Mouse (Mus musculus) liver, embryonic 16.5 days (tissue): ENCODE measurements around the gene Hmgb1. TPM values are rescaled to one million over a fixed set of nuclear protein-coding genes. Genes with fewer than 3 reads are reported as not detected.
A peak's percentile ranks its signal among the peaks of the same experiment; 100 is the strongest.

Experiments
- ATAC-seq: fragments of 200-750 bp; cut with Nextera tagmentation; 2 replicates; pipeline ENCODE4 v1.8.0; 2017; ENCODE audit warnings: low read depth, mild to moderate bottlenecking, moderate number of reproducible peaks, moderate library complexity
- H3K27ac ChIP-seq: fragments of 300-500 bp; sonication (generic); 2 replicates; pipeline ENCODE4 v1.5.1; 2014; ENCODE audit warnings: mild to moderate bottlenecking, low read length
- H3K27me3 ChIP-seq: fragments of 300-500 bp; sonication (generic); 2 replicates; pipeline ENCODE4 v1.6.1; 2014; ENCODE audit warnings: low read depth, low read length, mixed read lengths; ENCODE audit not compliant: control insufficient read depth, insufficient read depth
- H3K36me3 ChIP-seq: fragments of 300-500 bp; sonication (generic); 2 replicates; pipeline ENCODE4 v1.6.1; 2014; ENCODE audit warnings: mild to moderate bottlenecking; ENCODE audit not compliant: control insufficient read depth, insufficient read depth
- H3K4me1 ChIP-seq: fragments of 300-500 bp; sonication (generic); 2 replicates; pipeline ENCODE4 v1.6.1; 2014; ENCODE audit warnings: low read depth, low read length, mixed read lengths; ENCODE audit not compliant: control insufficient read depth
- H3K4me2 ChIP-seq: fragments of 300-500 bp; sonication (generic); 2 replicates; pipeline ENCODE4 v1.6.1; 2014; ENCODE audit warnings: low read depth, low read length, mixed read lengths
- H3K4me3 ChIP-seq: fragments of 300-500 bp; sonication (generic); 2 replicates; pipeline ENCODE4 v1.5.1; 2014; ENCODE audit warnings: low read depth, mild to moderate bottlenecking, low read length
- H3K9ac ChIP-seq: fragments of 300-500 bp; sonication (generic); 2 replicates; pipeline ENCODE4 v1.6.1; 2014; ENCODE audit warnings: low read depth, low read length
- H3K9me3 ChIP-seq: fragments of 300-500 bp; sonication (generic); replicated peaks from 2 replicates; pipeline ENCODE4 v1.6.1; 2016; ENCODE audit warnings: low read length; ENCODE audit not compliant: control insufficient read depth
- WGBS: fragments of 180-500 bp; shearing (Covaris S2); extraction: QIAGEN DNeasy Blood & Tissue Kit; methylation state at CpG from one replicate; pipeline ENCODE4 v1.1.7; 2014; ENCODE audit not compliant: insufficient replicate concordance; 5-methylcytosine and 5-hydroxymethylcytosine counted together
- polyA plus RNA-seq: library from polyadenylated mRNA; unstranded; fragments of >200 nt; fragmentation: Nextera tagmentation; extraction: Ambion mirVana; gene quantifications from 2 replicates; pipeline ENCODE4 v1.2.1, GENCODE M21; 2015

The Hmgb1 gene
- polyA plus RNA-seq, 1 experiment from 2014 or later = 379 TPM

GRCm38 (mm10) chr5:149005083-149005482, 179.2 kb downstream of the Hmgb1 start:
- Histone ChIP-seq H3K4me2 (no peak overlapping the region), H3K9me3 (no peaks in the 10 kb centered on the region), H3K9ac (no peak overlapping the region), H3K4me1 (peaks cover 14% of the 10 kb centered on the region), H3K36me3 (no peaks in the 10 kb centered on the region), H3K4me3 (no peak overlapping the region), H3K27me3 (no peaks in the 10 kb centered on the region), H3K27ac (no peak overlapping the region)
- WGBS = 35% methylated on average over 9 of the region's 9 CpGs
- ATAC-seq = no peak

- 61% methylated on average over 2 of the region's 2 CpGs for WGBS
- Histone ChIP-seq H3K27ac (peak overlapping the region; percentile 71; the same call in 1 of the 2 replicates), H3K9me3 (no peaks in the 10 kb centered on the region), H3K36me3 (no peaks in the 10 kb centered on the region), H3K9ac (no peak overlapping the region), H3K4me3 (no peak overlapping the region), H3K27me3 (no peaks in the 10 kb centered on the region), H3K4me1 (peaks cover 14% of the 10 kb centered on the region), H3K4me2 (no peak overlapping the region)
- no peak for ATAC-seq
These were observed 181.2 kb downstream of the Hmgb1 start for GRCm38 (mm10) chr5:149003137-149003536.

- H3K9me3 ChIP-seq = no peaks in the 10 kb centered on the region
- peak overlapping the region; percentile 71 for H3K27ac ChIP-seq
- H3K4me2 ChIP-seq = no peak overlapping the region
- H3K9ac ChIP-seq = no peak overlapping the region
- no peak for ATAC-seq
- H3K4me3 ChIP-seq = no peak overlapping the region
- no peaks in the 10 kb centered on the region for H3K27me3 ChIP-seq
- peaks cover 14% of the 10 kb centered on the region for H3K4me1 ChIP-seq
- whole genome bisulfite sequencing = 63% methylated on average over 6 of the region's 6 CpGs
- H3K36me3 ChIP-seq = no peaks in the 10 kb centered on the region
These were observed 181.5 kb downstream of the Hmgb1 start for GRCm38 (mm10) chr5:149002803-149003115.

GRCm38 (mm10) chr5:149002034-149002802, 182.1 kb downstream of the Hmgb1 start:
- no peaks in the 10 kb centered on the region for H3K9me3 ChIP-seq
- H3K36me3 ChIP-seq = no peaks in the 10 kb centered on the region
- no peak overlapping the region for H3K9ac ChIP-seq
- H3K27me3 ChIP-seq = no peaks in the 10 kb centered on the region
- H3K4me1 ChIP-seq = peaks cover 14% of the 10 kb centered on the region
- no peak overlapping the region for H3K4me3 ChIP-seq
- 64% methylated on average over 20 of the region's 20 CpGs for WGBS
- ATAC-seq = peak; percentile 50
- peak overlapping the region; percentile 71 for H3K27ac ChIP-seq
- no peak overlapping the region for H3K4me2 ChIP-seq

GRCm38 (mm10) chr5:148999802-149000201, 184.5 kb downstream of the Hmgb1 start:
- H3K4me1 ChIP-seq = peaks cover 5% of the 10 kb centered on the region
- 71% methylated on average over 7 of the region's 7 CpGs for WGBS
- H3K36me3 ChIP-seq = no peaks in the 10 kb centered on the region
- no peak overlapping the region for H3K4me2 ChIP-seq
- H3K27me3 ChIP-seq = no peaks in the 10 kb centered on the region
- H3K9me3 ChIP-seq = no peaks in the 10 kb centered on the region
- no peak overlapping the region for H3K27ac ChIP-seq
- H3K4me3 ChIP-seq = no peak overlapping the region
- H3K9ac ChIP-seq = no peak overlapping the region
- ATAC-seq = no peak

- Histone ChIP-seq H3K27ac (no peak overlapping the region), H3K9me3 (no peaks in the 10 kb centered on the region), H3K4me3 (no peak overlapping the region), H3K36me3 (no peaks in the 10 kb centered on the region), H3K27me3 (no peaks in the 10 kb centered on the region), H3K4me2 (no peak overlapping the region), H3K9ac (no peak overlapping the region), H3K4me1 (peaks cover 12% of the 10 kb centered on the region)
- WGBS = 77% methylated on average over 14 of the region's 14 CpGs
- ATAC-seq = no peak
These were observed 185.8 kb downstream of the Hmgb1 start for GRCm38 (mm10) chr5:148998512-148998911.

GRCm38 (mm10) chr5:148996709-148997037, 187.6 kb downstream of the Hmgb1 start:
- H3K36me3 ChIP-seq = no peaks in the 10 kb centered on the region
- WGBS = 71% methylated on average over 4 of the region's 4 CpGs

More at GRCm38 (mm10) chr5:148996709-148997037, 187.6 kb downstream of the Hmgb1 start:
- Histone ChIP-seq H3K4me3 (no peak overlapping the region), H3K4me2 (no peak overlapping the region), H3K4me1 (peaks cover 8% of the 10 kb centered on the region; the same call in 1 of the 2 replicates), H3K27me3 (no peaks in the 10 kb centered on the region), H3K27ac (no peak overlapping the region), H3K9me3 (no peaks in the 10 kb centered on the region), H3K9ac (no peak overlapping the region)
- ATAC-seq = no peak

Other genes with a start within 250 kb of the Hmgb1 start
- 0.53 and 1.1 TPM in 2 replicates for gene Gm42791, start 189.3 kb downstream of the Hmgb1 start, polyA plus RNA-seq
- 16.1 and 17.2 TPM in 2 replicates for gene Uspl1, start 139 bp downstream of the Hmgb1 start, polyA plus RNA-seq
- 47.5 and 49.0 TPM in 2 replicates for gene Alox5ap, start 80.3 kb upstream of the Hmgb1 start, polyA plus RNA-seq
- 0.13 and 0.19 TPM in 2 replicates for gene Medag, start 227.3 kb upstream of the Hmgb1 start, polyA plus RNA-seq